Mouse (Mus musculus) ovary, postnatal 10 days (tissue): ENCODE results near the gene Ngef.
"Not testable (repeated sequence)": the region's sequence is repeated elsewhere in the genome, so short reads cannot be mapped to it uniquely, and the experiment has no call there.

Source experiments
- DNase-seq: peaks from one replicate; pipeline ENCODE4 v3.0.0; 2022; ENCODE audit warnings: low spot score

The Ngef gene

GRCm38 (mm10) chr1:87471914-87472313 lies 101.8 kb downstream of the Ngef start:
- DNase-seq, result no peak

GRCm38 (mm10) chr1:87469971-87470370 lies 103.7 kb downstream of the Ngef start, which contains the start of gene Snorc:
Snorc (plus strand) TSS chr1:87470271.
- DNase-seq, result not testable (repeated sequence)

GRCm38 (mm10) chr1:87468321-87468720 lies 105.3 kb downstream of the Ngef start:
- DNase-seq, result no peak

- DNase-seq, result no peak
Observed at GRCm38 (mm10) chr1:87467469-87467868, 106.2 kb downstream of the Ngef start.

GRCm38 (mm10) chr1:87459856-87460255 lies 113.8 kb downstream of the Ngef start:
- DNase-seq, result not testable (repeated sequence)

GRCm38 (mm10) chr1:87458045-87458444 lies 115.6 kb downstream of the Ngef start:
- no peak for DNase-seq

GRCm38 (mm10) chr1:87456425-87456824 lies 117.2 kb downstream of the Ngef start:
- no peak for DNase-seq

- DNase-seq, result no peak
Observed at GRCm38 (mm10) chr1:87449432-87449831, 124.2 kb downstream of the Ngef start.

GRCm38 (mm10) chr1:87447183-87448104 lies 126.2 kb downstream of the Ngef start:
- no peak for DNase-seq

- no peak for DNase-seq
Observed at GRCm38 (mm10) chr1:87436583-87436982, 137.1 kb downstream of the Ngef start.

- DNase-seq, result no peak
Observed at GRCm38 (mm10) chr1:87435125-87435524, 138.5 kb downstream of the Ngef start.
